Mouse (Mus musculus) kidney, postnatal 10 days (tissue): Measurements from ENCODE around the gene Slc17a3.
A peak's percentile ranks its signal among the peaks of the same experiment; 100 is the strongest.

Experiments
- DNase-seq: peaks from one replicate; pipeline ENCODE4 v3.0.0; 2021; ENCODE audit warnings: mixed read lengths

Gene Slc17a3

DNA sequence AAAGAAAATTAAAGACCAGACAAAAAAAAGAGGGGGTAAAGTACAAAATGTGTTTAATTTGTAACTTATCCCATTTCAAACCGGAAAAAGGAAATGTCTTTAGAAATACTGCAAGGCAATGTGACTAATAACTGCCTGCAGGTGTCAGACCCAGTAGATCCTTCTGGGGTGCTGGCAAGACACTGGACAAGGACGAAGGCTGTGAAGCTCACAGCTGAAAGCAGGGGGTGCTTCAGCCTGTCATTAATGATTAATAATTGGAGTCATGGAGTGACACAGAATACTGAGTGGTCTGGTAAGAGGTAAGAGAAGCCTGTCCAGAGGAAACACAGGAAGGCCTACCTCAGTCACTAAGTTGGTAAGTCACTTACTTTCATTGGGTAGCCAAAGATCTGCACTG lies at the start of gene Slc17a3:
Slc17a3 (plus strand) TSS at position 127 of the 400 bp plus-strand sequence.
- peak; percentile 39 for DNase-seq

DNA sequence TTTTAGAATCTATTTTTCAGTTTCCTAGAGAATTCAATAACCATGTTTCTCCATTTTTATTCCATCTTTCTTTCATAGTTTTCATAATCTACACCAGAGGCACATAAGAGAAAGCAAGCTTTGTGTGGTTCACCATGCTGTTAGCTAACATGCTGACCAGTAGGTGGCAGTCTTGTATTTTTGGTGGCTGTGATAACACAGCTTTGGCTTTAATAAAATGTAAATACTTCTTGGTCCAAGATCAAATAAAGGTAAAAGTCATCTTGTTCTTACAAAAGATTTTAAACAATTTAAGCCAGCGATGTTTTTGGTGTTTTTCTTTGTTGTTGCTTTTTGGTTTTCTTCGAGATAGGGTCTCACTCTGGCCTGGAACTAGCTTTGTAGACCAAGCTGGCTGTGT lies 46.7 kb upstream of the Slc17a3 start:
- peak; percentile 68 for DNase-seq

DNA sequence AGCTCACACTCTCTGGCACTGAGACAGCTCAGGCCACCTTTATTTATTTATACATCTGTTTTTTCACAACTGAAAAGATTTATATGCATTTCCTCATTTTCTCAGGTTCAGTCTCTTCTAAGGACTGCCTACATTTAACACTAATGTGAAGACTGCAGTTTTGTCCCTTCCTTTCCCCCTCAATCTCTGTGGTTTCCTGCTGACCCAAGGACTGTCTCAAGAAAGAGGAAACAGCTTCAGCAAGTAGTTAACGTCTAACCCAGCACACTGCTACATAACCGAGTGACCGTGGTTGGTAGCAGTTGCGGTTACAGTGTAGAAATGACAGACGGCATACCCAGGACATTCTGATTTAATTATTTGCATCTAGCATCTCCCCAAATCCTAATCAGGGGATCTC lies 39.8 kb upstream of the Slc17a3 start:
- DNase-seq = no peak

DNA sequence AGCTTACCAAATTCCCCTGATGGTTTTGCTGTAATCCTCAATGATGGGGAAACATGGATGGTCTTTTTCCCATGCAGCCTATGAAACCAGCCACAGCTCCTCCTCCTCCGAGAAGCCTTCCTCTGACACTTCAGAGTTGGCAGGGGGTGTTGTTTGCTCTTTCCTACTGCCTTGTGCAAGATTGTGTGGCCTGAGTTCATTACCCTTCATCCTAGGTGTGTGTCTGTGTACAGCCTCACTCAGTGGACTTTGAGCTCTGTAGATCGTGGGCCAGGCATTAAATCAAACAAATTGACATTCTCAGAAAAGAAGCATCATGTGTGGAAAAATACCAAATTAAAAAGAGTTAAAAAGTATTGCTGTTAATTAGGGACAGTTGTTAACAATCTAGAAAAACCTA lies 34.7 kb upstream of the Slc17a3 start:
- no peak for DNase-seq

DNA sequence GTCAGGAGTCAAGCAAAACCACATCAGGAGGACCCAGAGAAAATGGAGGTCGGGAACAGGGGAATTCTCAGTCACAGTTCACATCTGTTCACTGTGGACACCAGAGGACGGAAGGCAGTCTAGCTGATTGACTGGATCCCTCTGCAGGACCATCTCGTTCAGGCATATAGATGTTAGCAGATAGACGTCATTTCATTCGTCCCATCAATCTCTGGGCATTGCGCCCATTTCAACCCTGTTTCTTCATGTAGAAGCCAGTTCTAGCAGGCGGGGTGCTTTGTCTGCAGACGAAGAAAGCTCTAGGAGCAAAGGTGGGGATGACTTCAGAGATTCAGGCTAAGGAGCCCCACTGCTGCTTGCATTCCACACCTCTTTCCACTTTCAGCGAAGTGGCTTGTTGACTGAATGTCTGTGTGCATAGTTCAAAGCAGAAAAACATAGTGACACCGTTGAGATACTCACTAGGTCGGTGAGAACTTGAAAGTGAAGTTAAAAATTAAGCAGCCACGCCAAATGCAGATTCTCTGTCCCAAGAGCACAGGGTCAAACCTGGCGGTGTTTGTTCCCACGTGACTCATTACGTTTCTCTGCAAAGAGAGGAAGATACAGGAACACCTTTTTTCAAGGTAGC lies 32.7 kb upstream of the Slc17a3 start, which contains the start of gene Slc17a2:
Slc17a2 (plus strand) TSS at position 572 of the 631 bp plus-strand sequence.
- DNase-seq = peak; percentile 14

DNA sequence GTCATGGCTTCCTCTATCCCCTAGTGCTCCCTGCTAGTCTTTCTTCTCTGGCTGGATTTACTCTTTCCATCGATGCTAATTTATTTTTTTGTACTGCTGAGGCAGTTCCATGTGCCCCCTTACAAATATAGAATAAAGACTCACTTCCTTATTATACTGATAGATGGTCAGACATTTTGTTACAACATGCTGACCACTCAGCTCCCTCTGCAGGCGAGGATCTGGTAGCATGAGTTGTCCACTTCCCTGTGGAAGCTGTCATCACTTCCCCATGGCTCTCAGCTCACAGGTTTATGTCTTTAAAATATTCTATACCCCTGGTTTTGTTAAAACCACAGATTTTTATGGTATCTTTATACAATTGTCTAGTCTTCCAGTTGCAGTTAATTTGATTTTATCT lies 23.1 kb upstream of the Slc17a3 start:
- no peak for DNase-seq

DNA sequence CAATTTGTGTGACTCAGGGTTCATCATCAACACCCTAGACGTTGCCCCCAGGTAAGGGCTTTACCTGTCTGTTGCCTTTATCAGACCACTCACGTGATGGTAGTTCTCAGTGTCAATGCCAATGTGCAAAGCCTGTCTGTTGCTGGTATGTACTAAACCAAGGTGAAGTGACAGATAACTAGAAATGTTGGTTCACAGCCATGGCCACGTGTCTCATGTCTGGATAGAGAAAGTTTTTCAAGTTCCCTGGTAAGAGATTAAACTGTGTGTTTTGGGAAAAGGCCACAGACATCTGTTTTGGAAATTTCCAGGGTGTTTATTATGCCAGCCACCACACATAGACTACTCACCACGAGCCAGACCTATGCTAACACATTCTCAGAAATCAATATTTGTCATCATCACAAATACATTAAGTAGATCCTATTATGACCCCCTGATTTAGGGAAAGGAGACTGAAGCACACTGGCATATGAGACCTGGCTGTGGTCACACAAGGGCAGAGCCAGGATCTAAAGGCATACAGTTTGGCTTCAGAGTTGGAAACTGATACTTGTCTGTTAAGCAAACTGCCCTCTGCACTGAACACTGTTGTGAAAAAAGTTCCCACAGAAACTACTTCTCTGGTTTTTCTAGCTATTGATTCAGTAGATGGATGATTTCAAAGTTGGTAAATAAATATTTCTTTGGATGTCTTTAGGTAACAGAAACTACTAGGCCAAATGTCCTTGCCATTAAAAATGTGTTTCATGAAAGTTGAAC lies 18.9 kb upstream of the Slc17a3 start:
- DNase-seq = no peak

DNA sequence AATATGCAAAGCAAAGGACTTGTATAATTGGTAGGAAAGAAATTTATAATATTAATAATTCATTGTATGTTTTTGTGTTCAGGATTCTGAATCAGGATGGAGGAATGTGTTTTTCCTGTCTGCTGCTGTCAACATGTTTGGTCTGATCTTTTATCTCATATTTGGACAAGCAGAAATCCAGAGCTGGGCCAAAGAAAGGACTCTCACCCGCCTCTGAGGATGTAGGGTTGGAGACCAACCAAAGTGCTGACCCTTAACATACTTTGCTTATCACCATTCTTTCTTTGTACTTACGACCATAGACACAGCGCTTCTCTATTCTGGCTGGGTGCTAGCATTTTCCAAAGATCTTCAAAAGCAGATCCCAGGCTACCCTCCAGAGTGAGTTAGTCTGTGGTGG lies 17.0 kb upstream of the Slc17a3 start:
- no peak for DNase-seq

DNA sequence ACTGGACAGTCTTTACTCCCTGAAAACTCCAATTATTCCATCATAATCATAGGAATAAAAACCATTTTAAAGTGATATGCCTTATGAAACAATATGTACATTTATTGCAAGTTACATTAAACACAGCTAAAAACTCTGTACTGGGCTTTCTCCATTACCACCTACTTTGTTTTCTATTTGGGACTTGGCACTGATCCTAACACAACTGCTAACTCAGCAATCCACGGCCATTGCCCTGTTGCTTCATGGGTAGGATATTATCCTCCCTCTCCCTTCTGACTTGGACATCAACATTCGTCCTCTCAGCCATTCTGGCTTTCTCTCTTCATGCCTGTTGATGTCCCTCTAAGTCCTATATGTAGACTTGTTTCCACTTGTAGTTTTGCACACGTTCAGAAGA lies 12.6 kb upstream of the Slc17a3 start:
- DNase-seq = no peak

DNA sequence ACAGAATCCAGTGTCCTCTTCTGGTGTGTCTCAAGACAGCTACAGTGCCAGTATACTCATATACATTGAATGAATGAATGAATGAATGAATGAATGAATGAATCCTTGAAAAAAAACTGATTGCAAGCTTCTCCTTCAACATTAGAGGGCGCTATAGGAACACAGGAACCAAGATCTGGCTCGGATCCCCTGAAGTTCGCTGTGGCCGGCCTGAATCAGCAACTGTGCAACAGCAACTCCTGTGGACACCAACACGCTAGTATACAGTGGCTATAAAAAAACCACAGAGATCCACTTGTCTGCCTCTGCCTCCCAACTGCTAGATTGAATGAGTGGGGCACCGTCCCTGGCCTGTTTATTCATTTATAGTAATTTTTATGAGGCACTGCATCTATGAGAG lies 6.2 kb upstream of the Slc17a3 start:
- DNase-seq = peak; percentile 62

DNA sequence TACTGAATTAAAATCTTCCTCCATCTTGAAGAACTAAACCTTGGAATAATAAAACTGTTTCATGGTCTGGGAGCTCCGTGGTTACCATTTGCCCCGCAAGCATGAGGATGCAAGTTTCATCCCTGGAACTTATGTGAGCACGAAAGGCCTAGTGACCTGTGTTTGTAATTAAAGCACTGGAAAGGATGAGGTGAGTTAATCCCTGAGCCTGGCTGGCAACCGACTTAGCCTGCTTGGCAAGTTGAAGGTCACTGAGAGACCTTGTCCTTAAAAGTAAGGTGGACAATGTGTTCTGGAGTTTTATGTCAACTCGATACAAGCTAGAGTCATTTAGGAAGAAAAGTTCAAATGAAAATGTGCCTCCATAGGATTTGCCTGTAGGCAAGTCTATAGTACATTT lies 4.4 kb upstream of the Slc17a3 start:
- no peak for DNase-seq

DNA sequence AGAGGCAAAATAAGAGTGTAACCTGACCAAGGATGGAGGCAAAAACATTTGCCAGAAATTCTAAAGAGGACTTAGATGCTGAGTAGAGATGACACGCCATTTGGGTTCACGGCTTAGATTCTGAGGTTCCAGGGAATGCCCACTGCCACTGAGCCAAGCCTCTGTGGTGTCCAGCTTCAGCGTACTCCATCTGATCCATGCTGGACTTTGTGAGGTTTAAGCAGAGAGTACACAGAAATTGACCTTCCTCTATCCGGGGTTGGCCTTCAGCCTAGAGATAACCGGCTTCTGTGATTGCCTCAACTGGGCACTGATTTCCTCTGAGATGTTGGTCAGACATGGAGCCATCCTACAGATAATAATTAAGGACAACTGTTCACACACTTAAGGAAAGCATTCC lies 2.6 kb upstream of the Slc17a3 start:
- DNase-seq = no peak

DNA sequence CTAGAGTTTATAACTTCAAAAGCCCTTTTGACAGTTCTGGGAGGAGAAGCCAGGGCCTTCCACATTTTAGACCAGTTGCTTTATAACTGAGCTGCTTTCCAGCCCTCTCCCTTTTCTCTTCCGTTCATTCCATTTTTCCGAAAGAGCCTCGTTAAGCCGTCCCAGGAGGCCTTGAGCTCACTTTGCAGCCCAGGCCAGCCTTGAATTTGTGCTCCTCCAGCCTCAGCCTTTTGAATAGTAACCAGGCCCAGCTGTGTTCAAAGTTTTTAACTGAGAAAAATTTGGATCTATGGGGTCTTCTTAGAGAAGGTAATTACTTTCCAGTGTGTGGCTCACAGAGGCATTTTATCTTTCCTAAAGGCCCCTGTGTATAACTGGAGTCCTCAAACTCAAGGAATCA lies 6.6 kb downstream of the Slc17a3 start:
- DNase-seq = no peak

DNA sequence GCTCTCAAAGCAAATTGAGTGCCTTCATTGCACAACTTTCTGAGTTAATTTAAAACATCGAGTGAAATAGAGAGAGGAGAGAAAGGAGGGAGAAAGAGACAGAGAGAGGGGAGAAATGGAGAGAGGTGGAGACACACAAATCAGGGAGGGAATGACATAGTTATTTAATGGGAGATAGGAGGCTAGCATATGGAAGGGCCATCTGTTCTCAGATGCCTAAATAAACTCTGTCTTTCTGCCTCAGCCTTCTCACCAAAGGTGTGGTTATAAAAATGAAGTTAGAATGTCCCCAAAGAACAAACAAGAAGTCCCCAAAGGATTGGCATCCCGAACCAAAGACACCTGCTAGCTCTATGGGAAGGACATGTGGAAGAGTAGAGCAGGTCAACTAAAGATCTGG lies 10.1 kb downstream of the Slc17a3 start:
- no peak for DNase-seq

DNA sequence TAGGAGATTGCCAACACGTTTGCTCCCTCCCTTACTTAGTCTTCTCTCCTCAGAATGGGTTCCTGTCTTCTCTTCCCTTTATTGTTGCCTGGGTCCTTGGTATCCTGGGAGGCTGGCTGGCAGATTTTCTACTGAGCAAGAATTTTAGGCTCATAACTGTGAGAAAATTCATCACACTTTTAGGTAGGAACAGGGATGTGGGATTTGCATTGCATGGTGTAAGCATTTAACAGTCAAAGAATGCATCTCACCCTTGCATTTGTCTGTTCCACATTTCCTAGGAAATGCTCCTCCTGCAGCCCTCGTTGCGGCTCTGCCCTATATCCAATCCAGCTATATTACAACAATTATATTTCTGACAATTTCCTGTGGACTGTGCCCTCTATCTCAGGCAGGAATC lies 17.2 kb downstream of the Slc17a3 start:
- DNase-seq = no peak

DNA sequence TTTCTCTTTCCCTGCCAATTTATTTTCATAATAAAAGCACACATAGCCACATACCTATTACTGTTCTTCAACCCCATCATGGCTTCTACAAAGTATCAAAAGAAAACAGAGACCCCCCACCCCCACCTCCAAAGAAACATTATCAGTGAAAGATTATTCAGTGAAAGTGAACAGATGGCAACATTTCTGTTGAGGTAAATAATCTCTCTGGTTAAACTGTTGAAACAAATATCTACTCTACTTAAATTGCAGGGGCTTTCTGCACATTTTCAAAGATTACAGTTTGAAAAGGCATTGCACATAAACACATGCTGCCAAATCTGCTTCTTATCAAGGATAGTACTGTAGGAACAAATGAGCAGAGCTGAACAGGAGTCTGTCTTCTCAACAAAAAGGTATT lies 22.6 kb downstream of the Slc17a3 start:
- no peak for DNase-seq

DNA sequence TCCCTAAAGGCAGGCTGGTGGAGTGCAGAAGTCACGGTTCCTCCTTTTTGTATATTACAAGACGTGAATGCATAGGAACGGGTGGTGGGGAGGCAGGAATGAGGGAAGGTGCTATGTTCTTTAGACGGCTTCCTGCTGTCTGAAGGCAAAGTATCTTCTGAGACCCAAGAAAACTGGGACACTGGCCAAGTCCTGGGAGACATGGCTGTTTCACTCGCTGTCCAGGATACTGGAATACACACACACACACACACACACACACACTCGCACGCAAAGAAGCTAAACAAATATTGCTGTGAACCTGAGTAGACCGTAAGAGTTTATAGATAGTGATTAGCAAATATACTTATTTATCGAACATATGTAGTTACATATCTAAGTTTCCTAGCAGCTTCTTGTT lies 25.5 kb downstream of the Slc17a3 start:
- peak; percentile 58 for DNase-seq

DNA sequence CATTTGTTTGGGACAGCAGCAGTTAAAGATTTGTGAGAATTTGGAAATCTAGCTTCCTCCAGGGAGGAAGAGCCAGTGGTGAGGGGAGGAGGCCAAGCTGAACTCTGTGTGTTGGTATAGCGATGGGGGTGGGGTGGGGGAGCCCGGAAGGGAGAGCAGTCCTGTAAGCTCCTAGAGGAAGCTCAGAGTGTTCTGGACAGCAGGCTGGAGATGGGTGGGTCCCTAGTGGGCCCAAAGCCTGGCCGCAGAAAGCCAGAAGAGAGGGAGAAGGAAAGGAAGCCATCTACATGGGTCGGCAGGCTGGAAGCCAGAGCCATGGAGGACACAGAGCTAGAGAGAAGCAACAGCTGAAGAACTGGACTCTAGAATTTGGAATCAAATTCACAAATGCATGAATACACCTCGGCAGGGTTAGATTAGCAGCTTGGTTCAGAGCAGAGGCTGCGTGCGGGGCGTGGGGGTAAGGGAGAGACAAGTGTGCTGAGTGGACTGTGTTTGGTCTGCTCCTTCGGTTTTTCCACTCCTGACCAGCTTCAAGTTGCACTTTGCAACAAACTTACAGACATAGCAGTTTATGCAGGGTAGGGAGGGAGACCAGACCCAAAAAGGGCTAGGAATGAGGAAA lies 27.0 kb downstream of the Slc17a3 start:
- DNase-seq = peak; percentile 25

DNA sequence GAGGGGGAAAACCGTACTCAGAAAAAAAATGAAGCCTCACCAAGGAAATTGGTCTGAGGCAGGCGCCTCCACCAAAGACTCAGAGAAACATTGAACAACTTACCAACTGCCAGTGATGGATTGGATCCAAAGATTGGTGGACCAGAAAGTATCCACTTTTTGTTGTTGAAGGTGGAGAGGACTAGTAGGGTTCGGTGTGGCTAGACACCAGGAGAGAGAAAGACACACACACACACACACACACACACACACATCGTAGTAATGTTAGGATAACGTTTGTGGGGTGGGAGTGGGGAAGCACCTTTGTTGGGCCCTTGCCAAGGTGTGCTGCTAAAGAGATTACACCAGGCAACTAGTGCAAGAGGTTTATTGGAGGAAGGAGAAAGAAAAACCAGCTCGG lies 27.8 kb downstream of the Slc17a3 start:
- DNase-seq = no peak

DNA sequence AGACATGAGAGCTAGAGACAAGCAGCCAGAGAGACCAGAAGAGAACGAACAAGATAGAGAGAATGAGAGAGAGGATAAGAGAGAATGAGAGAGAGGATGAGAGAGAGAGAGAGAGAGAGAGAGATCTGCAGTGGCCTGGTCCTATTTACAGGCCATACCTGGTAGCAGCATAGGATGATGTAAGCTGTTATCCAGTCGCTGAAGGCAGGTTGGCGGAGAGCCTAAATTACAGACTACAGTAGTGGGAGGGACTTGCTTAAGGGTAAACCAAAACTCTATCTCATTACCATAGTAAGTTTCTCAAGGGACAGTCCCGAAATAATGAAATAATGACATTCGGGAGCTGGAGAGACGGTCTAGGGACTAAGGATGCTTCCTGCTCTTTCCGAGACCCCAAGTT lies 28.2 kb downstream of the Slc17a3 start, which contains the start of gene Slc17a1:
Slc17a1 (plus strand) TSS at position 346 of the 400 bp plus-strand sequence.
- DNase-seq = no peak

DNA sequence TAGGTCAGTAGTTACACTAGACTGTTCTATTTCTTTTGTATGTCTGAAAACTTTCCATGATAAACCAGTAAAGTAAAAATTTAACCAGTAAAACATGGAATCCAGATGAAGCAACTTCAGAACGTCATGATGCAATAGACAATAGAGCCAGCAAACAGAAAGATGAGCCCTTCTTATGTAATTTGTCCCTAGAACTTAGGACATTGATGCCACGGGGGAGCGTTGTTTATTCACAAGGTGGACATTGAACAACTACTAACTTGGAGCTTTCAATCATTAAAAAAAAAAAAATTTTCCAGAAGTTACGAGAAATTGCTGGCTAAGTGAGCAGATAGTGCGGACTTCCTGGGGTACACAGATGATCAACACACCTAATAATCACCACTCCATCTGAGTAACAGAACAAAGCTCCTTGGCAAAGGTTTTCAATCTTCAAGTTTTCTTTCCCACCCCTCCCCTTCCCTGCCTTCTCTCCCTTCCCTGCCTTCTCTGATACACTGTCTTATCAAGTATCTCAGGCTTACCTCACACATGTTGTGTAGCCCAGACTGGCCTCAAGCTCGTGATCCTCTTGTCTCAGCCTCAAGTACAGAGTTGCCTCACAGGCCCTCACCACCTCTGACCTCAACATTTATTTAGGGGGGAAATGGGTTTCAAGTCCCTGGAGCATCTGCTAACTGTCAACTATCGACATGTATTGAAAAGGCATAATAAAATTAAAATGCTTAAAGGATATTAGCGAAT lies 29.7 kb downstream of the Slc17a3 start:
- no peak for DNase-seq

DNA sequence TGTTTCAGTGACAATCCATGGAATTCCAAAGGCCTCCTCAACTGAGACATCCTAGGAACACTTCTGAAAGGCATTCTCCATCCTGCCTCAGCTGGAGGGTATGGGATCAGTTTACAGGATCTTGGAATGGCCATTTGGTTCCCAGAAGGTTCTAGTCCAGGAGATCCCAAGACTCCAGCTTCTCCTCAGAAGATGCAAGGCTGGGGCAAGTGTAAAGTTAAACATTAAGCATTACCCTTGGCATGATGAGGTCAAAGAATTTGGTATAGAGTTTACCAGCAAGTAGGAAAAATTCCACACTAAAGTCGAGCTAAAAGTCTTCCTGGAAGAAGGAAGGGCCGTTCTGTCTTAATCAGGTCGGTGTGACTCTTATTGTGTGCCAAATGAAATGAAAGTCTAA lies 30.8 kb downstream of the Slc17a3 start:
- DNase-seq = no peak

DNA sequence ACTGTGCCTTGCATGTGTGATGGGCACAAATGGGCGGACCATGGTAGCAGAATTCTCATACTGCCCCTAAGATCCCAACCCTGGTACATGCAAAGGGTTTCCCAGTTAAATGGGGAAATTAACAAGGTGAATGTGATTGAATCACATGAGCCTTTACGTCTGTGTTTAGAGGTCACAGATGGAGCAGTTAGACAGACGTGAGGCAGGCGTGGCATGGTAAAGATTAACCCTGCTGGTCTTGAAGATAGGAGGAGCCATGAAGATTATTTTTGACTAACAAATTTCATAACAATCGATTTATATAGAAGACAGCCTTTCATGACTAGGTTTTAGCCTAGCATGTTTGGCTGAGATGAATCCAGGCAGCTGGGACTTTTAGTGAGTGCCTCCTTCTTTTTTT lies 33.9 kb downstream of the Slc17a3 start:
- no peak for DNase-seq
